Mouse (Mus musculus) ES-Bruce4 (cell line): ENCODE data around the gene Nkpd1.

Experiments used
- CTCF ChIP-seq: IDR thresholded peaks from one replicate; pipeline ENCODE4 v1.8.1; 2011; ENCODE audit warnings: low read depth, low read length
- POLR2A ChIP-seq: IDR thresholded peaks from one replicate; pipeline ENCODE4 v1.8.1; 2011; ENCODE audit warnings: low read length; ENCODE audit not compliant: insufficient read depth

GRCm38 (mm10) chr7:19564455-19564854 lies 46.8 kb downstream of the Nkpd1 start:
- TF ChIP-seq CTCF (peak; percentile 56), POLR2A (no peak)
